Mouse (Mus musculus): ENCODE data around the gene Pdxk.
"Not testable (repeated sequence)": the region's sequence is repeated elsewhere in the genome, so short reads cannot be mapped to it uniquely, and the experiment has no call there.

The Pdxk gene

GRCm38 (mm10) chr10:78464792-78465207, at the start of gene Pdxk:
Gene Pdxk (minus strand): TSS chr10:78464975.
- in situ Hi-C loops (cut with MboI) = no loop called here

GRCm38 (mm10) chr10:78502986-78503733, 38.4 kb upstream of the Pdxk start:
- in situ Hi-C loops (cut with MboI) = no loop called here

GRCm38 (mm10) chr10:78487431-78488086, 22.8 kb upstream of the Pdxk start:
- in situ Hi-C loops (cut with MboI) = no loop called here

GRCm38 (mm10) chr10:78486871-78487270, 22.1 kb upstream of the Pdxk start:
- in situ Hi-C loops (cut with MboI) = no loop called here

- in situ Hi-C loops (cut with MboI) = not testable (repeated sequence)
Measured at GRCm38 (mm10) chr10:78485369-78485768, 20.6 kb upstream of the Pdxk start.

GRCm38 (mm10) chr10:78481928-78482499, 17.2 kb upstream of the Pdxk start:
- in situ Hi-C loops (cut with MboI) = no loop called here

- in situ Hi-C loops (cut with MboI) = no loop called here
Measured at GRCm38 (mm10) chr10:78480954-78481927, 16.5 kb upstream of the Pdxk start.

- in situ Hi-C loops (cut with MboI) = no loop called here
Measured at GRCm38 (mm10) chr10:78476821-78477220, 12.0 kb upstream of the Pdxk start.

GRCm38 (mm10) chr10:78474759-78475158, 10.0 kb upstream of the Pdxk start:
- in situ Hi-C loops (cut with MboI) = no loop called here

- in situ Hi-C loops (cut with MboI) = no loop called here
Measured at GRCm38 (mm10) chr10:78473434-78473833, 8.7 kb upstream of the Pdxk start.

- in situ Hi-C loops (cut with MboI) = no loop called here
Measured at GRCm38 (mm10) chr10:78472046-78472445, 7.3 kb upstream of the Pdxk start.

GRCm38 (mm10) chr10:78470582-78471313, 6.0 kb upstream of the Pdxk start:
- in situ Hi-C loops (cut with MboI) = no loop called here

GRCm38 (mm10) chr10:78467761-78468310, 3.1 kb upstream of the Pdxk start:
- in situ Hi-C loops (cut with MboI) = no loop called here

GRCm38 (mm10) chr10:78466647-78467046, 1.9 kb upstream of the Pdxk start:
- in situ Hi-C loops (cut with MboI) = no loop called here

GRCm38 (mm10) chr10:78465472-78465871, 697 bp upstream of the Pdxk start:
- in situ Hi-C loops (cut with MboI) = no loop called here

- in situ Hi-C loops (cut with MboI) = no loop called here
Measured at GRCm38 (mm10) chr10:78464201-78464791, 479 bp downstream of the Pdxk start.

- in situ Hi-C loops (cut with MboI) = no loop called here
Measured at GRCm38 (mm10) chr10:78463769-78464167, 1.0 kb downstream of the Pdxk start.

GRCm38 (mm10) chr10:78462945-78463768, 1.6 kb downstream of the Pdxk start:
- in situ Hi-C loops (cut with MboI) = no loop called here

GRCm38 (mm10) chr10:78461767-78462166, 3.0 kb downstream of the Pdxk start:
- in situ Hi-C loops (cut with MboI) = no loop called here

- in situ Hi-C loops (cut with MboI) = no loop called here
Measured at GRCm38 (mm10) chr10:78460463-78460862, 4.3 kb downstream of the Pdxk start.
